Mouse (Mus musculus) neural tube, embryonic 14.5 days (tissue): ENCODE measurements at regions not wholly inside any gene's neighbourhood (a gene's known extent, or its start where the extent isn't known, plus 50 kb on each side); places are given as distances from the start of the nearest gene placed in this dataset.

Experiments used
- ATAC-seq: fragments of 200-750 bp; cut with Nextera tagmentation; 2 replicates; pipeline ENCODE4 v1.8.0; 2017; ENCODE audit warnings: low read depth, mild to moderate bottlenecking, moderate TSS enrichment, moderate library complexity
- H3K27ac ChIP-seq: fragments of 300-500 bp; sonication (generic); 2 replicates; pipeline ENCODE4 v1.5.1; 2014; ENCODE audit warnings: low read depth, mild to moderate bottlenecking, control low read depth, low read length, moderate library complexity, mixed read lengths
- H3K27me3 ChIP-seq: fragments of 300-500 bp; sonication (generic); 2 replicates; pipeline ENCODE4 v1.6.1; 2014; ENCODE audit warnings: low read length; ENCODE audit not compliant: control insufficient read depth, insufficient read depth
- H3K36me3 ChIP-seq: fragments of 300-500 bp; sonication (generic); 2 replicates; pipeline ENCODE4 v1.6.1; 2014; ENCODE audit warnings: low read length, mixed read lengths; ENCODE audit not compliant: control insufficient read depth, insufficient read depth
- H3K4me1 ChIP-seq: fragments of 300-500 bp; sonication (generic); 2 replicates; pipeline ENCODE4 v1.6.1; 2014; ENCODE audit warnings: low read length; ENCODE audit not compliant: control insufficient read depth, insufficient read depth
- H3K4me2 ChIP-seq: fragments of 300-500 bp; sonication (generic); 2 replicates; pipeline ENCODE4 v1.6.1; 2014; ENCODE audit warnings: mild to moderate bottlenecking, low read depth, low read length, control low read depth
- H3K4me3 ChIP-seq: fragments of 300-500 bp; sonication (generic); 2 replicates; pipeline ENCODE4 v1.5.1; 2014; ENCODE audit warnings: low read depth, low read length, control low read depth, mixed read lengths
- H3K9ac ChIP-seq: fragments of 300-500 bp; sonication (generic); replicated peaks from 2 replicates; pipeline ENCODE4 v1.6.1; 2014; ENCODE audit warnings: low read depth, mild to moderate bottlenecking, control low read depth, low read length, mixed read lengths
- H3K9me3 ChIP-seq: fragments of 300-500 bp; sonication (generic); 2 replicates; pipeline ENCODE4 v1.6.1; 2016; ENCODE audit warnings: low read length; ENCODE audit not compliant: control insufficient read depth
- WGBS: fragments of 180-500 bp; shearing (Covaris S2); extraction: QIAGEN DNeasy Blood & Tissue Kit; methylation state at CpG from one replicate; pipeline ENCODE4 v1.1.7; 2014; 5-methylcytosine and 5-hydroxymethylcytosine counted together

DNA sequence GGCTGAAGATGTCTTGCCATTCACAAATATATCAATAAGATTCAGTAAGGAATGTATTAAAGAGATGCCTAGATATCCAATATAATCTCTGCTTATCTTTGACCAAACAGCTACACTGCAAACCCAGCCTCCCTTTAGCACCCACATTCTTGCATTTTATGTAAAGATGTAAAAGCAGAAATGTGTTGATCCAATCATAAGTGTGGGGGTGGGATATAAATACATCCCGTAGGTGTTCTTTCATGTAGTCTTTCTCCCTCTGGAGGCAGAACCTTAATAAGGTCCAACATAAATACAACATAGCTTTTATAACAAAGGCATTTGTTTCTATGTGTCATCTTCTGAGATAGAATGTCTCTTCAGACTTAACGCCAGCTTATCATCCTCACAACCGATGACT, 637.1 kb upstream of the Flrt2 start:
- Histone ChIP-seq H3K27me3 (no peaks in the 10 kb centered on the region), H3K36me3 (no peaks in the 10 kb centered on the region), H3K4me2 (no peak overlapping the region), H3K27ac (no peak overlapping the region), H3K9ac (no peak overlapping the region), H3K9me3 (no peaks in the 10 kb centered on the region), H3K4me3 (no peak overlapping the region), H3K4me1 (no peaks in the 10 kb centered on the region)
- no peak for ATAC-seq
- 89% methylated on average over 3 of the region's 3 CpGs for WGBS

DNA sequence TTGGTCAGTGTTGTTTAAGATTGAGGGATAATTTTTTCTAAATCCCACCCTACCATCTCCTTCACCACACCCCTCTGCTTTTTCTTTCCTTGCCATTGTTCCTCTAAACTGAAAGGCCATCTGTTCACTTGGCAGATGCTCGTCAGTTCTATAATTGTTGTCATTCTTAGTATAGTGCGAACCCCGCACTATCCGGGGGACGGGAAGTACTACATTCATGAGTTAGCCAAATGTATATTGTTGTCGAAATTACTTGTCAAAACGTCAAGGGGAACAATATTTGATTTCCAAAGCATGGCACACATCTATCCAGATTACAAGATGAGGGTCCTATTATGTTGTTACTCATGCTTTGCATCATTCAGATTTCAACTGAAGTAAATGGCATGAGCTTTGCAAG, 635.1 kb upstream of the Flrt2 start:
- H3K27me3 ChIP-seq, result no peaks in the 10 kb centered on the region
- ATAC-seq, result no peak
- H3K27ac ChIP-seq, result no peak overlapping the region
- H3K4me1 ChIP-seq, result no peaks in the 10 kb centered on the region
- no peak overlapping the region for H3K4me3 ChIP-seq
- WGBS, result 58% methylated on average over 7 of the region's 7 CpGs
- no peak overlapping the region for H3K9ac ChIP-seq
- H3K36me3 ChIP-seq, result no peaks in the 10 kb centered on the region
- H3K4me2 ChIP-seq, result no peak overlapping the region
- no peaks in the 10 kb centered on the region for H3K9me3 ChIP-seq

DNA sequence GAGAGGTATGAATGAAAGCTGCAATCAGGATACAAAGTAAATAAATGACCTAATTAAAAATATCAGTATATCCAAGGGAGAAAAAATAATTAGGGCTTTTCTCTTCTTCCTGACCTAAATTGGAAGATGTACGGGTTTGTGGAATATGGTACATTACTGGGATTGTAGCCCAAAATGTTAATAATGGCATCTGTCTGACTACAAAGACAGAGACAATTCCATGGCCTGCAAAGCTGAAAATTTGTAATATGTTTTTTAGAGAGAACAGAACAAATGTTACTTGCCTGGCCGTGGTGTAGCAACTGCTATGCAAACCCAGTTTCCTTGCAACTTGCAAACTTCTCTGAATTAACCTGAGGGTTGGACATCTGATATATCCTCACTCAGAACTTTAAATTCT, 632.6 kb upstream of the Flrt2 start:
- no peak overlapping the region for H3K9ac ChIP-seq
- H3K27me3 ChIP-seq, result no peaks in the 10 kb centered on the region
- no peak overlapping the region for H3K4me2 ChIP-seq
- ATAC-seq, result no peak
- WGBS, result 83% methylated on average over 2 of the region's 2 CpGs
- H3K4me3 ChIP-seq, result no peak overlapping the region
- H3K36me3 ChIP-seq, result no peaks in the 10 kb centered on the region
- H3K9me3 ChIP-seq, result no peaks in the 10 kb centered on the region
- no peak overlapping the region for H3K27ac ChIP-seq
- H3K4me1 ChIP-seq, result no peaks in the 10 kb centered on the region

DNA sequence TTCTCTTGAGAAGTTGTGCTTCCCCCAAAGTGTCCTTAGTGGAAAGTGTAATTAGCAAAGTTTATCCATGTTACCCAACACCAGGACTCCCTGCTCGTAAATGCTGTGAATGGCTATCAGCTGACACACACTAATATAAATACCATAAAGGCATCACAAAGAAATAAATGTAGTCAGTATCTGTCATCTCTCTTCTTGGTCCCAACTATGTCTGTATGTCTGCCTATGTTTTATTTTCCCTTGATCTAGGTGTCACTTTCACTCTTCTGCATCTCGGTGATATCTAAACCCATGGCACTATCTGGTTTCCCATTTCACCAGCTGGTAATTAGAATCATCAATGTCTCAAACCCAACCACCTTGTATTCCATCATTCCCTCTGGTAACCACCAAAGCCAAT, 619.7 kb upstream of the Flrt2 start:
- no peaks in the 10 kb centered on the region for H3K4me1 ChIP-seq
- no peak overlapping the region for H3K9ac ChIP-seq
- no peak overlapping the region for H3K4me3 ChIP-seq
- no peak for ATAC-seq
- H3K9me3 ChIP-seq, result no peaks in the 10 kb centered on the region
- 86% methylated on average over 2 of the region's 2 CpGs for WGBS
- H3K27me3 ChIP-seq, result no peaks in the 10 kb centered on the region
- H3K36me3 ChIP-seq, result no peaks in the 10 kb centered on the region
- no peak overlapping the region for H3K27ac ChIP-seq
- H3K4me2 ChIP-seq, result no peak overlapping the region

DNA sequence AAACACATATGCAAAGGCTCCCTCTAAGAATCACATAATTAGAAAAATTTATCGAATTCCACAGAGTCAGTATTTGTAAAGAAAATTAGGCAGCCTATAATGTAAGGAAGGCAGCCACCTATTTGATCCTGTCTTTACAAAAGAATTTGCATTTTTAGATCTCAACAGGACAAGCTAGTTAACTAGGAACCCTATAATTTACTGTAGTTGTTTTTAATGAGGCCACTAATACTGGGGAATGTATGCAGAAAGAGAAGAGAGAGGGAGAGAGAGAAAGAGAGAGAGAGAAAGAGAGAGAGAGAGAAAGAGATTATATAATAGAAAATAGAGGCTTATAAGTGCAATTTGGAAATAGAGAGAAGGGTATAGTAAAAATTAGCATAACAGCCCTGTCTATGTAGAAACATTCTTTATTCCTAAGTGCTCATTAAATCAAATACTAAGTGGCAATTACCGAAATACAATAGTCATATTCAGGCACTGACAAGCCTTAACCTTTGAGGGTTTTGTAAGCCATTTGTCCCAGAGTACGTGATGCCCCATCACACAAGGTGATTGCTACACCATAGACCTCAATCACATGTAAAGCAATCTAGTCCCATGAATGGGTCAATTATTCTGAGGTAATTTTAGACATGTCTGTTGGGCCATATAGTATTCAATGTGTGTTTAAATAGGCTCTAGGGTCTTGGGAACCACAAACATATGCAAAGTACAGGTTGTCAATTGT, 572.6 kb upstream of the Flrt2 start:
- no peaks in the 10 kb centered on the region for H3K36me3 ChIP-seq
- H3K27me3 ChIP-seq, result no peaks in the 10 kb centered on the region
- H3K4me3 ChIP-seq, result no peak overlapping the region
- no peaks in the 10 kb centered on the region for H3K9me3 ChIP-seq
- no peaks in the 10 kb centered on the region for H3K4me1 ChIP-seq
- H3K9ac ChIP-seq, result no peak overlapping the region
- WGBS, result 65% methylated on average over 3 of the region's 3 CpGs
- H3K27ac ChIP-seq, result no peak overlapping the region
- no peak overlapping the region for H3K4me2 ChIP-seq
- ATAC-seq, result no peak

DNA sequence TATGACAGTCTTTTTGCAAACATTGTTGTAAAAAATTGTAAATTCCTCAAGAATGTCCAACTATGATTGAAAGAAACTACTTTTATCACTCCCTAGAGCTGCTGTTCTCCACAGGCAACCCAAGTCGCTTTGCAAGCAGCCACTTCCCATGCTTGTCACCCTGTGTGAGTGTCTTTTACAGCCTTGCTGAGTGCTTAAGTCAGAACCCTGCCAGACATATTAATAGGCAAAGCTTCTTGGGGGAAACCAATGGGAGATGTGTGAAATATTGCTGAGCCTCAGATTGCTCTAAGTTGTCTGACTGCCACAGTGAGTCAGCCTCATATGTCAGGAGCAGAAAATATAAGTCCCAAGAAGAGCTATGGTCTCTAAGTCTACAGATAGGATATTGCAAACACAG, 559.2 kb upstream of the Flrt2 start:
- Histone ChIP-seq H3K27ac (no peak overlapping the region), H3K36me3 (no peaks in the 10 kb centered on the region), H3K9ac (no peak overlapping the region), H3K4me1 (no peaks in the 10 kb centered on the region), H3K27me3 (no peaks in the 10 kb centered on the region), H3K4me3 (no peak overlapping the region), H3K4me2 (no peak overlapping the region), H3K9me3 (no peaks in the 10 kb centered on the region)
- WGBS, result 53% methylated on average over 1 of the region's 1 CpGs
- peak; percentile 44; the same call in 1 of the 2 replicates for ATAC-seq

DNA sequence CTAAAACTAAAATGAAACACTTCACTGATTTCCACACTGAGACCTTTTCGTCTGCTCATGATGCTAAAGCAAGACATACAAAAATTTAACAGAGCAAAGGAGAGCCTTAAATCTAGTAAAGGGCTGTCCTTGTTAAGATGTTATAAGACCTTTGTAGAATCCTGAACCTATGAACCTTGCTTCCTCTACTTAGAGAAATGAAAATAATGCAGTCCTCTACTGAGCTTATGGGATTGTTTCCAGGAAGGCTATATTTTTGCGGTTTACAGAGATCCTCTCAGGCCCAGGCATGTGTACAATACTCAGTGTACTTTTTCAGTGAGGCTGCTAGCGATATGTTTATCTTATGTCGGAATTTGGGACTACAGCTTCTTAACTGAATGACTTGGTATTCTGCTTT, 558.5 kb upstream of the Flrt2 start:
- Histone ChIP-seq H3K4me1 (no peaks in the 10 kb centered on the region), H3K27me3 (no peaks in the 10 kb centered on the region), H3K4me2 (no peak overlapping the region), H3K36me3 (no peaks in the 10 kb centered on the region), H3K4me3 (no peak overlapping the region), H3K9ac (no peak overlapping the region), H3K27ac (no peak overlapping the region), H3K9me3 (no peaks in the 10 kb centered on the region)
- whole genome bisulfite sequencing, result 76% methylated on average over 4 of the region's 4 CpGs
- no peak for ATAC-seq

DNA sequence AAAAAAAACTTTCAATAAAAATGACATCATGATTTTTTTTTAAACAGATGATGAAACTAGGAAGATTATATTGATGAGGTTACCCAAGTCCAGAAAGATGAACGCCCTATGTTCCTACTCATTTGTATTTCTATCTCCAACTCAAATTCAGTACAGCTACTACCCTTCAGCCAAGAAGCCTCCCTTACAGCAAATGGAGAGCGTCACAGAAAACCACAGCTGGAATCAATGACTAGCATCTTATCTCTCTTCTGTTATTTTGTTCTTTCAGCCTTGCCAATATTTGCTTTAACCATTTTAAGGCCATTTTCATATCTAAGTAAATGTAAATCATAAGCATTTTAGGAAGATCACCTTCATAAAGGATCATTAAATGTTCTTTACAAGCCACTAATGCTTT, 553.9 kb upstream of the Flrt2 start:
- Histone ChIP-seq H3K36me3 (no peaks in the 10 kb centered on the region), H3K27me3 (no peaks in the 10 kb centered on the region), H3K4me1 (no peaks in the 10 kb centered on the region), H3K9me3 (no peaks in the 10 kb centered on the region), H3K4me3 (no peak overlapping the region), H3K27ac (no peak overlapping the region), H3K9ac (no peak overlapping the region), H3K4me2 (no peak overlapping the region)
- ATAC-seq, result no peak
- WGBS, result 93% methylated on average over 2 of the region's 2 CpGs

DNA sequence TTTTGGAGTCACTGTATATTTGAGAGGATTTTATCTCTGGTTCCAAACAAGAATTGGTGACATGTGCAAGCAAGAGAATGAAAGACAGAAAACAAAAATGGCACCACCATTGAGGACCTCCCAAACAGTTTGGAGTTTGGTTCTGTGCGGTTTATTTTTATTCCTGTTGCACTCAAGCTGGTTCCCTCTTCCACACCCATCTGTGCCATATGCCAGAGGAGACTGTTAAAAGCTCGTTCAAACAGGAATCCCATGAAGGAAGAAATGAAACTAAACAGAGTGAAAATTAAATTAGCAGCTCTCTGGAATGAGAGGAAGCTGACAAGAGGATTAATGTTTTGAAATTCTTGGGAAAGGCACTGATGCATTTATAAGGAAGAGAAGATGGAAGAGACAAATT, 521.0 kb upstream of the Flrt2 start:
- Histone ChIP-seq H3K9me3 (no peaks in the 10 kb centered on the region), H3K27ac (no peak overlapping the region)
- ATAC-seq, result no peak

More for the DNA sequence above, 521.0 kb upstream of the Flrt2 start:
- Histone ChIP-seq H3K4me3 (no peak overlapping the region), H3K36me3 (no peaks in the 10 kb centered on the region), H3K27me3 (no peaks in the 10 kb centered on the region), H3K4me2 (no peak overlapping the region), H3K9ac (no peak overlapping the region), H3K4me1 (no peaks in the 10 kb centered on the region)
- 57% methylated on average over 2 of the region's 2 CpGs for WGBS
